Mouse (Mus musculus) heart, postnatal 0 days (tissue): ENCODE measurements around the gene Dusp16. TPM values are rescaled to one million over a fixed set of nuclear protein-coding genes. Genes with fewer than 3 reads are reported as not detected.

Source experiments
- ATAC-seq: fragments of 200-750 bp; cut with Nextera tagmentation; 2 replicates; pipeline ENCODE4 v1.8.0; 2017; ENCODE audit warnings: low read depth, moderate number of reproducible peaks, moderate library complexity; ENCODE audit not compliant: insufficient read depth
- DNase-seq: peaks from one replicate; pipeline ENCODE4 v3.0.0-alpha.2; 2016; ENCODE audit warnings: low spot score
- H3K27ac ChIP-seq: fragments of 300-500 bp; sonication (generic); 2 replicates; pipeline ENCODE4 v1.5.1; 2014; ENCODE audit warnings: low read depth, mild to moderate bottlenecking
- H3K27me3 ChIP-seq: fragments of 300-500 bp; sonication (generic); 2 replicates; pipeline ENCODE4 v1.6.1; 2014; ENCODE audit warnings: low read length, mixed read lengths; ENCODE audit not compliant: control insufficient read depth, insufficient read depth
- H3K36me3 ChIP-seq: fragments of 300-500 bp; sonication (generic); replicated peaks from 2 replicates; pipeline ENCODE4 v1.6.1; 2014; ENCODE audit warnings: low read length, mixed read lengths; ENCODE audit not compliant: control insufficient read depth, insufficient read depth
- H3K4me1 ChIP-seq: fragments of 300-500 bp; sonication (generic); 2 replicates; pipeline ENCODE4 v1.6.1; 2014; ENCODE audit warnings: antibody characterized with exemption; ENCODE audit not compliant: control insufficient read depth, insufficient read depth
- H3K4me2 ChIP-seq: fragments of 300-500 bp; sonication (generic); 2 replicates; pipeline ENCODE4 v1.6.1; 2014; ENCODE audit warnings: low read depth, mild to moderate bottlenecking, low read length, moderate library complexity
- H3K4me3 ChIP-seq: fragments of 300-500 bp; sonication (generic); 2 replicates; pipeline ENCODE4 v1.5.1; 2014; ENCODE audit warnings: low read depth, low read length
- H3K9ac ChIP-seq: fragments of 300-500 bp; sonication (generic); replicated peaks from 2 replicates; pipeline ENCODE4 v1.6.1; 2014; ENCODE audit warnings: low read depth, low read length, mixed read lengths
- H3K9me3 ChIP-seq: fragments of 300-500 bp; sonication (generic); replicated peaks from 2 replicates; pipeline ENCODE4 v1.6.1; 2016; ENCODE audit warnings: low read length; ENCODE audit not compliant: control insufficient read depth
- CTCF ChIP-seq: IDR thresholded peaks from 2 replicates; pipeline ENCODE4 v1.5.1; 2016; ENCODE audit warnings: antibody characterized with exemption, control low read depth, low read depth
- EP300 ChIP-seq: IDR thresholded peaks from 2 replicates; pipeline ENCODE4 v1.6.1; 2016; ENCODE audit warnings: antibody characterized with exemption, low read depth
- WGBS: fragments of 180-500 bp; shearing (Covaris S2); extraction: QIAGEN DNeasy Blood & Tissue Kit; methylation state at CpG from one replicate; pipeline ENCODE4 v1.1.7; 2014; 5-methylcytosine and 5-hydroxymethylcytosine counted together
- polyA plus RNA-seq: library from polyadenylated mRNA; unstranded; fragments of >200 nt; fragmentation: Nextera tagmentation; extraction: Ambion mirVana; gene quantifications from 2 replicates; pipeline ENCODE4 v1.2.1, GENCODE M21; 2015
- total RNA-seq: library from RNA; depleted of rRNA; stranded (reverse); fragments of >200 nt; gene quantifications from 2 replicates; pipeline ENCODE4 v1.2.3, GENCODE M21; 2014; ENCODE audit warnings: low replicate concordance

Gene Dusp16
- total and polyA plus RNA-seq, 2 experiments from 2014 or later = 9.6 to 29.2 TPM

DNA sequence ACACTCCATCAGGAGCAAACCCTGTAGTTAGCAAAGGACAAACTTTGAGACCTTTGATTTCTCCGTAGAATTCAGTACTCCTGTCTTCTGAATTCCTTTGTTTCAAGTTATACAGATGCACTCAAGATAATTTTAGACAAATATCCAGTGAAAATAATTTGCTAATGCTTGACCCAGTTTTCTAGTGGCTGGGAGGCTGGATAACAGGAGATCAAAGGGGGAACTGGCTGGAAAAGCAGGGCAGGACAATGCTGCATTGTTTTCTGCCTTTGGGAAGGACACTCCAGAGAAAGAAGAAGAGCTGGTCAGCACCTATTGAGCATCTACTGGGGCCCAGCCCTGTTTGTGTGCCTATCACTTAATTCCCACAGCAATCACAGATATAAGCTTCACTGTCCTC is 9.1 kb upstream of the Dusp16 start:
- no peaks in the 10 kb centered on the region for H3K9me3 ChIP-seq
- no peak overlapping the region for H3K27ac ChIP-seq
- no peak overlapping the region for H3K4me2 ChIP-seq

DNA sequence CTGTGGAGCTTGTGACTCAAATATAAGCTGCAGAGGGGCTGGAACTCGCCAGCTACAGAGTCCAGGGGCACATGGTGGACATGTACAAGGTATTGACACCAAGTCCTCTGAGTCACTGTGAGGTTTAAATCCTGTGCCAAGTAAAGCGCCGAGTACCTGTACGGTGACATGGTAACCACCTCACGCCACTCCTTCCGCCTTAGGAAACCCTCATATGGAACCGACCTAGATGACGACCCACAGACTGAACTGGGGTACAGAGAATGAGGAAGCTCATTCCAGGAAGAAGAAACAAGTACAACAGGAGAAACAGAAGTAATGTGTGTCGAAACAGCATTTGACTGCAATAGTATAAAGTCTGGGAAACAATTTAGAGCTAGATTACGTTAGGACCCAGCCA is 3.9 kb upstream of the Dusp16 start:
- Histone ChIP-seq H3K4me2 (no peak overlapping the region), H3K27me3 (no peaks in the 10 kb centered on the region), H3K27ac (no peak overlapping the region), H3K4me1 (no peaks in the 10 kb centered on the region; the same call in 1 of the 2 replicates), H3K36me3 (no peaks in the 10 kb centered on the region), H3K9me3 (no peaks in the 10 kb centered on the region), H3K4me3 (no peak overlapping the region), H3K9ac (no peak overlapping the region)
- no peak for TF ChIP-seq EP300
- no peak for TF ChIP-seq CTCF
- DNase-seq = no peak
- 86% methylated on average over 10 of the region's 10 CpGs for WGBS
- ATAC-seq = no peak

More for the DNA sequence above, 9.1 kb upstream of the Dusp16 start:
- no peaks in the 10 kb centered on the region for H3K36me3 ChIP-seq
- no peak for ATAC-seq
- H3K9ac ChIP-seq = no peak overlapping the region
- 65% methylated on average over 1 of the region's 1 CpGs for WGBS
- H3K27me3 ChIP-seq = no peaks in the 10 kb centered on the region
- H3K4me3 ChIP-seq = no peak overlapping the region
- no peaks in the 10 kb centered on the region for H3K4me1 ChIP-seq
- no peak for DNase-seq
- TF ChIP-seq CTCF (no peak), EP300 (no peak)

DNA sequence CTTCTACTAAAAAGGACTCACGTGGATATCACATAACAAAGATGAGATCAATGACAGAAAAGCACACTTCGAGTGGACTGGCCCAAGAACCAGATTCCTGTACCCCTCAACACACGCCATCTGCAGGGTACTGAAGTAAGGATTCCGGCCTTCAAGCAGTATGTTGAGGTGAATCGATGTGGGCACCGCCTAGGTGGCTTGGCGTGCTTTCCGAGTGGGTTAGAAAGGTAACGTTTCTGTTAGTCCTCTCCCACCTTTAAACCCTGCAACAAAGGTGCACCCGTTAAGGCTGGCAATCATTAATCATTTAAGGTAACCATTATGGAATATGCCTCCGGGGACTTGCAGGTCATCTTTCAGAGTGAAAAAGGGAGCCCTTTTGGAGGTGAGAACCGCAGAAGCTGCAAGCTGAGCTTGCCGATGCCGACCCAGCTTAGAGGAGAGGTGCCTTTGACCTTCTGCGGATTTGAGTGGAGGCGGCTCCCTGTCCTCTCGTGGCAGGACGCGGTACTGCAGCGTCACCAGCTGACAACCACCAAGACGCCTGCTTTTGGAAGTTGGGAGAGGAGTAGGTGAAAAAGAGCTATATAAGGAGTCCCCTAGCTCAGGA is 1.6 kb upstream of the Dusp16 start:
- TF ChIP-seq CTCF (peak; percentile 87), EP300 (no peak)
- ATAC-seq (0 out of 2 replicates have a peak, but pooled peaks have one; percentile 15), DNase-seq (peak; percentile 89)
- Histone ChIP-seq H3K4me3 (0 out of 2 replicates have a peak overlapping the region, but pooled peaks have one; percentile 9), H3K36me3 (no peaks in the 10 kb centered on the region), H3K4me1 (peaks cover 2% of the 10 kb centered on the region), H3K4me2 (peak overlapping the region; percentile 43), H3K27me3 (no peaks in the 10 kb centered on the region), H3K27ac (peak overlapping the region; percentile 43; the same call in 1 of the 2 replicates), H3K9me3 (no peaks in the 10 kb centered on the region), H3K9ac (no peak overlapping the region)
- 20% methylated on average over 21 of the region's 21 CpGs for WGBS

- Histone ChIP-seq H3K4me3 (peak overlapping the region; percentile 70), H3K27me3 (no peaks in the 10 kb centered on the region), H3K36me3 (no peaks in the 10 kb centered on the region), H3K4me1 (peaks cover 6% of the 10 kb centered on the region), H3K4me2 (peak overlapping the region; percentile 56), H3K27ac (peak overlapping the region; percentile 43; the same call in 1 of the 2 replicates), H3K9me3 (no peaks in the 10 kb centered on the region), H3K9ac (peak overlapping the region; percentile 57)
- DNase-seq (no peak), ATAC-seq (no peak)
- no peak for TF ChIP-seq CTCF
- no peak for TF ChIP-seq EP300
- WGBS = 59% methylated on average over 21 of the region's 21 CpGs
These were observed 801 bp upstream of the Dusp16 start for GRCm38 (mm10) chr6:134793046-134793806.

GRCm38 (mm10) chr6:134791251-134792118 is 940 bp downstream of the Dusp16 start:
- Histone ChIP-seq H3K4me1 (peaks cover 11% of the 10 kb centered on the region), H3K27ac (peak overlapping the region; percentile 99), H3K27me3 (no peaks in the 10 kb centered on the region), H3K4me2 (peak overlapping the region; percentile 83), H3K9ac (peak overlapping the region; percentile 99), H3K36me3 (no peaks in the 10 kb centered on the region), H3K4me3 (peak overlapping the region; percentile 70), H3K9me3 (no peaks in the 10 kb centered on the region)
- peak; percentile 55 for DNase-seq
- TF ChIP-seq EP300 = no peak
- no peak for TF ChIP-seq CTCF
- under 1% methylated on average over 45 of the region's 46 CpGs for WGBS
- ATAC-seq = no peak
